Mouse (Mus musculus) MEL (cell line): Measurements from ENCODE around the gene Snap91.

ENCODE experiments used
- HCFC1 ChIP-seq: IDR thresholded peaks from 2 replicates; pipeline ENCODE4 v1.6.1; 2012; ENCODE audit warnings: low read depth, mild to moderate bottlenecking, inconsistent platforms, low read length, improper control_type of control experiment, moderate library complexity
- MAFK ChIP-seq: IDR thresholded peaks from 2 replicates; pipeline ENCODE4 v1.6.1; 2011; ENCODE audit warnings: low read depth, mild to moderate bottlenecking, low read length, improper control_type of control experiment, borderline replicate concordance
- TCF12 ChIP-seq: IDR thresholded peaks from 2 replicates; pipeline ENCODE4 v1.6.1; 2014; ENCODE audit warnings: low read depth, mild to moderate bottlenecking, inconsistent platforms, low read length, improper control_type of control experiment, moderate library complexity
- ZNF384 ChIP-seq: IDR thresholded peaks from 2 replicates; pipeline ENCODE4 v1.6.1; 2012; ENCODE audit warnings: low read depth, mild to moderate bottlenecking, inconsistent platforms, low read length, improper control_type of control experiment

DNA sequence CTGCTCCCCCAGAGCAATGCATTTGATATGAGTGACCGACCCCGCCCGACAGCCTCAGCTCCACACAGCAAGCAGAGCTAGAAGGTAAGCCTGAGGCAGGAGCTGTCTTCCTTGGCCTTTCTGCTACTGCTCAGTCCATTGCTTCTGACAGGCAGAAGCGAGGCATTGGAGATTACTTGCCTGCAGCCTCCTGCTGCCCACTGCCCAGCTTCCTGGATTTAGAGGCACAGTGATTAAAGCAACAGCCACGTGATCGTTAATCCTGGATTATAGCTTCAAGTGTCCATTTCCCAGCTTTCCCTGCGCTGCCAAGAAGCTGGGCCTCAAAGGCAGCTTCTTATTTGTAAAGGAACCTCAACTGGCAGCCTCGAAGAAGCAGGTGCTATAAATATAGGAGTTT is 51.4 kb downstream of the Snap91 start:
- TF ChIP-seq ZNF384: no peak
- no peak for TF ChIP-seq MAFK
- no peak for TF ChIP-seq HCFC1
- no peak for TF ChIP-seq TCF12
